Mouse (Mus musculus) liver, postnatal 0 days (tissue): ENCODE data around the gene Rps6ka1.

Source experiments
- CTCF ChIP-seq: sonication (generic); IDR thresholded peaks from 2 replicates; pipeline ENCODE4 v1.5.1; 2016; ENCODE audit warnings: antibody characterized with exemption, low read depth
- EP300 ChIP-seq: IDR thresholded peaks from 2 replicates; pipeline ENCODE4 v1.6.1; 2016; ENCODE audit warnings: antibody characterized with exemption, low read depth, mild to moderate bottlenecking

DNA sequence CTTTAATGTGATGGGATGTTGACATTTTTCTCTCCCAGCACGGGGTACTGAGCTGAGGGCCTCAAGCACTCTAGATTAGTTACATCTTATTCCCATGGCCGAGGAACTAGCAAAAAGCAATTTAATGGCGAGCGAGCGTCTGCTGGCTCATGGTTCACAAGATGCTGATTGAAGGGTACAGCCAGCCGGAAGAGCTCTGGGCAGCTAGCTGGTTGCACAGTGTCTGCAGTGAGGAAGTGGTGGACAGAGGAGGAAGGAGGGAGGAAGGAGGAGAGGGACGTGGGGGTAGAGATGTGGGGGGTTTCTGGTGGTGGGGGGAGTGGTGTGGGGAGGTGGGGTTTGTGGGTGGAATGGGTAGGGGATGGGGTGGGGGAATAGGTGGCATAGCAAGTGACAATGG is 17.6 kb upstream of the Rps6ka1 start:
- TF ChIP-seq CTCF (no peak), EP300 (no peak)
